Mouse (Mus musculus): ENCODE data around the gene Rhbdd2.

- TF ChIP-seq CTCF (IDR thresholded peaks at IDR 0.05) (no peak), POLR2A (IDR thresholded peaks at IDR 0.05; ENCODE audit: insufficient read depth, low read depth, low read length) (no peak)
Observed at GRCm38 (mm10) chr5:135587764-135588163, 44.7 kb upstream of the Rhbdd2 start.
